9 mouse cellular contexts compared by ENCODE assay signal in the genomic region with DNA sequence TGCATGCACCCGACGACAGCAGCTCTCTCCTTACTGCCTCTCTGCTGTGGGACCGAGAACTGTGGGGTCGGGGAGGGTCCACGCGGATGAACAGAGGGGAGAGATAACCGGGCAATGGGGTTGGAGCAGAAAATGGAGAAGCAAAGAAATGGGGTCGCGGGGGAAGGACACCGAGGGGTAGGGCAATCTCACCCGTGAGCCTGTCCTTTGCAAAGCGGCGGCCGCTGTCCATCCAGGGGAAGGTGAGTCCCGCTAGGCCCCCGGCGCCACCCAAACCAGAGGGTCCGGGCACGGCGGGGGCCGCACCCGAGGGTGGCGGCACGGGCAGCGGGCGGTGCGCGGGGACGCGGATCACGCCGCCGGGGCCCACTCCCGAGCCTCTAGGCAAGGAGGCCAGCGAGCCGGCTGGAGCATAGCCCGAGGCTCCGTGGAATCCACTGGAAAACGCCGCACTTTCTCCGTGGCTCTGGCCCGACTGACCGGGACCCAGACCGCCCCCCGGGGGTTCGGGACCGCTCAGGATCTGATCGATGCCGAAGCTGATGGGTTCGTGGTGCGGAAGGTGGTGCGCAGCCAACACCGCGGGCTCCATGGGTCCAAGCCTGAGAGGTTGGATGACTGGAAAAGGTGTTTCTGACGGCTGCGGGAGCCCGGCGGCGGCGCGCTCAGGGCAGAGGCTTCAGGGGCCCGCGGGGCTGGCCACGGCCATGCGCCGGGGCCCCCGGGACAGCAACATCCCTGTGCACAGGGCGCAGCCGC. TPM values are rescaled to one million over a fixed set of nuclear protein-coding genes. Genes with fewer than 3 reads are reported as not detected.
DNase-seq lines count a peak whose midpoint lies in the region; ATAC-seq and TF ChIP-seq lines count a peak whose summit lies in the region.
"Had no signal": no experiment of that assay in that cellular context is flagged by ENCODE, and none has a peak within 500 bp of the region (broad histone marks: within the 10 kb centered on the region; RNA-seq: fewer than 3 reads in every experiment).

No protein-coding gene starts in this region.

- no peak for DNase-seq in kidney, adult 11 months
- DNase-seq in hindbrain, postnatal 0 days (ENCODE audit: low spot score): no peak
- no peak for DNase-seq in midbrain, postnatal 0 days (ENCODE audit: low spot score)
- DNase-seq in urinary bladder, postnatal 14 days (ENCODE audit: low spot score): no peak
- no peak for DNase-seq in right cerebral cortex, postnatal 14 days
- DNase-seq in left cerebral cortex, adult 11 months (ENCODE audit: low spot score): no peak

- no peak overlapping the region for H3K27ac ChIP-seq in kidney, embryonic 15.5 days
- no peak overlapping the region for H3K27ac ChIP-seq in embryonic facial prominence, embryonic 13.5 days
- H3K27ac ChIP-seq in hindbrain, postnatal 0 days: no peak overlapping the region
- H3K27ac ChIP-seq in midbrain, postnatal 0 days (ENCODE audit: low read depth, low read length): no peak overlapping the region
- H3K27ac ChIP-seq: macrophage had no signal

- TF ChIP-seq CTCF in hindbrain, postnatal 0 days (IDR thresholded peaks at IDR 0.05; ENCODE audit: low read depth): no peak
- TF ChIP-seq CTCF in midbrain, postnatal 0 days (IDR thresholded peaks at IDR 0.05): no peak

- under 1% methylated on average over 62 of the region's 69 CpGs for WGBS in kidney, embryonic 15.5 days
- under 1% methylated on average over 66 of the region's 69 CpGs for whole genome bisulfite sequencing in embryonic facial prominence, embryonic 13.5 days
- WGBS in hindbrain, postnatal 0 days: under 1% methylated on average over 61 of the region's 69 CpGs
- WGBS in midbrain, postnatal 0 days: 2% methylated on average over 69 of the region's 69 CpGs

- H3K27me3 ChIP-seq in kidney, embryonic 15.5 days: peaks cover 99% of the 10 kb centered on the region
- H3K27me3 ChIP-seq in embryonic facial prominence, embryonic 13.5 days: peaks cover 99% of the 10 kb centered on the region
- peaks cover 89% of the 10 kb centered on the region for H3K27me3 ChIP-seq in hindbrain, postnatal 0 days (ENCODE audit: insufficient read depth, low read length)
- peaks cover 87% of the 10 kb centered on the region for H3K27me3 ChIP-seq in midbrain, postnatal 0 days (ENCODE audit: insufficient read depth, low read length)

- H3K4me3 ChIP-seq in kidney, embryonic 15.5 days (replicated peaks): peak overlapping the region; percentile 41
- peak overlapping the region; percentile 33 for H3K4me3 ChIP-seq in embryonic facial prominence, embryonic 13.5 days
- peak overlapping the region; percentile 1; the same call in 1 of the 2 replicates for H3K4me3 ChIP-seq in hindbrain, postnatal 0 days (ENCODE audit: low read length)
- H3K4me3 ChIP-seq in midbrain, postnatal 0 days (ENCODE audit: low read depth, low read length): 0 out of 2 replicates have a peak overlapping the region, but pooled peaks have one; percentile 1

- no peaks in the 10 kb centered on the region for H3K9me3 ChIP-seq in kidney, embryonic 15.5 days (replicated peaks)
- no peaks in the 10 kb centered on the region for H3K9me3 ChIP-seq in embryonic facial prominence, embryonic 13.5 days
- H3K9me3 ChIP-seq in hindbrain, postnatal 0 days (ENCODE audit: low read length): no peaks in the 10 kb centered on the region
- H3K9me3 ChIP-seq in midbrain, postnatal 0 days (ENCODE audit: low read length): no peaks in the 10 kb centered on the region

- no peak overlapping the region for H3K9ac ChIP-seq in kidney, embryonic 15.5 days
- 0 out of 2 replicates have a peak overlapping the region, but pooled peaks have one; percentile 27 for H3K9ac ChIP-seq in embryonic facial prominence, embryonic 13.5 days
- H3K9ac ChIP-seq in hindbrain, postnatal 0 days (replicated peaks; ENCODE audit: low read length): no peak overlapping the region
- H3K9ac ChIP-seq in midbrain, postnatal 0 days (replicated peaks; ENCODE audit: low read length, poor library complexity, severe bottlenecking): no peak overlapping the region

- no peaks in the 10 kb centered on the region for H3K36me3 ChIP-seq in kidney, embryonic 15.5 days
- H3K36me3 ChIP-seq in embryonic facial prominence, embryonic 13.5 days: no peaks in the 10 kb centered on the region
- no peaks in the 10 kb centered on the region for H3K36me3 ChIP-seq in hindbrain, postnatal 0 days (ENCODE audit: insufficient read depth, low read length)
- no peaks in the 10 kb centered on the region for H3K36me3 ChIP-seq in midbrain, postnatal 0 days (ENCODE audit: insufficient read depth, low read length)

- peak overlapping the region; percentile 62 for H3K4me2 ChIP-seq in kidney, embryonic 15.5 days
- H3K4me2 ChIP-seq in embryonic facial prominence, embryonic 13.5 days: peak overlapping the region; percentile 54
- no peak overlapping the region; the same call in 1 of the 2 replicates for H3K4me2 ChIP-seq in hindbrain, postnatal 0 days (ENCODE audit: low read depth, low read length)
- H3K4me2 ChIP-seq in midbrain, postnatal 0 days (ENCODE audit: low read depth, low read length, poor library complexity, severe bottlenecking): no peak overlapping the region

- peak; percentile 37; the same call in 1 of the 2 replicates for ATAC-seq in kidney, embryonic 15.5 days (replicated peaks; ENCODE audit: low FRiP score)
- no peak; the same call in 1 of the 2 replicates for ATAC-seq in embryonic facial prominence, embryonic 13.5 days (ENCODE audit: insufficient number of reproducible peaks, insufficient read depth, low FRiP score, low TSS enrichment, low read depth)
- ATAC-seq in hindbrain, postnatal 0 days: no peak
- no peak for ATAC-seq in midbrain, postnatal 0 days (ENCODE audit: low FRiP score)

- H3K4me1 ChIP-seq in kidney, embryonic 15.5 days: peaks cover 33% of the 10 kb centered on the region
- H3K4me1 ChIP-seq in embryonic facial prominence, embryonic 13.5 days: peaks cover 35% of the 10 kb centered on the region
- H3K4me1 ChIP-seq in hindbrain, postnatal 0 days (ENCODE audit: insufficient read depth, low read length): no peaks in the 10 kb centered on the region
- peaks cover 3% of the 10 kb centered on the region; the same call in 1 of the 2 replicates for H3K4me1 ChIP-seq in midbrain, postnatal 0 days (ENCODE audit: insufficient read depth, low read length)

RNA-seq across cellular contexts. Expression of gene Tlx2, which starts 0.4 kb away (rescaled TPM):
- polyA plus RNA-seq in kidney, embryonic 15.5 days (2015; fragmentation: Nextera tagmentation; extraction: Ambion mirVana): 0.69 and 3.6 TPM in 2 replicates
- polyA plus RNA-seq in embryonic facial prominence, embryonic 13.5 days (2015; fragmentation: Nextera tagmentation; extraction: Ambion mirVana): 0.31 and 0.67 TPM in 2 replicates
- total RNA-seq in hindbrain, postnatal 0 days (2014; rRNA removed): 0.54 TPM in 1 of 2 replicates, not detected in the other
- not detected in 2 replicates for polyA plus RNA-seq in hindbrain, postnatal 0 days (2015; fragmentation: Nextera tagmentation; extraction: Ambion mirVana)
- not detected in 2 replicates for total RNA-seq in midbrain, postnatal 0 days (2014; rRNA removed)
- polyA plus RNA-seq in midbrain, postnatal 0 days (2015; fragmentation: Nextera tagmentation; extraction: Ambion mirVana): not detected in 2 replicates
- polyA plus RNA-seq: macrophage had no signal

RNA-seq across cellular contexts. Expression of gene Pcgf1, which starts 8.0 kb away (rescaled TPM):
- polyA plus RNA-seq in kidney, embryonic 15.5 days (2015; fragmentation: Nextera tagmentation; extraction: Ambion mirVana): 36.5 and 37.8 TPM in 2 replicates
- polyA plus RNA-seq in embryonic facial prominence, embryonic 13.5 days (2015; fragmentation: Nextera tagmentation; extraction: Ambion mirVana): 44.3 and 47.5 TPM in 2 replicates
- total RNA-seq in hindbrain, postnatal 0 days (2014; rRNA removed): 11.0 and 16.4 TPM in 2 replicates
- polyA plus RNA-seq in hindbrain, postnatal 0 days (2015; fragmentation: Nextera tagmentation; extraction: Ambion mirVana): 27.8 and 29.1 TPM in 2 replicates
- 11.8 and 20.4 TPM in 2 replicates for total RNA-seq in midbrain, postnatal 0 days (2014; rRNA removed)
- 30.4 and 35.5 TPM in 2 replicates for polyA plus RNA-seq in midbrain, postnatal 0 days (2015; fragmentation: Nextera tagmentation; extraction: Ambion mirVana)

RNA-seq across cellular contexts. Expression of gene Dqx1, which starts 12.0 kb away (rescaled TPM):
- polyA plus RNA-seq in kidney, embryonic 15.5 days (2015; fragmentation: Nextera tagmentation; extraction: Ambion mirVana): 3.1 and 4.0 TPM in 2 replicates
- polyA plus RNA-seq in embryonic facial prominence, embryonic 13.5 days (2015; fragmentation: Nextera tagmentation; extraction: Ambion mirVana): 1.3 TPM in 2 replicates
- 0.50 TPM in 1 of 2 replicates, not detected in the other for total RNA-seq in hindbrain, postnatal 0 days (2014; rRNA removed)
- 0.36 and 0.42 TPM in 2 replicates for polyA plus RNA-seq in hindbrain, postnatal 0 days (2015; fragmentation: Nextera tagmentation; extraction: Ambion mirVana)
- total RNA-seq in midbrain, postnatal 0 days (2014; rRNA removed): 0.09 and 0.11 TPM in 2 replicates
- 0.30 and 0.32 TPM in 2 replicates for polyA plus RNA-seq in midbrain, postnatal 0 days (2015; fragmentation: Nextera tagmentation; extraction: Ambion mirVana)

RNA-seq across cellular contexts. Expression of gene Htra2, which starts 14.6 kb away (rescaled TPM):
- 83.9 and 87.5 TPM in 2 replicates for polyA plus RNA-seq in kidney, embryonic 15.5 days (2015; fragmentation: Nextera tagmentation; extraction: Ambion mirVana)
- 72.6 and 75.4 TPM in 2 replicates for polyA plus RNA-seq in embryonic facial prominence, embryonic 13.5 days (2015; fragmentation: Nextera tagmentation; extraction: Ambion mirVana)
- 48.4 and 54.2 TPM in 2 replicates for total RNA-seq in hindbrain, postnatal 0 days (2014; rRNA removed)
- 82.9 and 88.2 TPM in 2 replicates for polyA plus RNA-seq in hindbrain, postnatal 0 days (2015; fragmentation: Nextera tagmentation; extraction: Ambion mirVana)
- 45.4 and 56.5 TPM in 2 replicates for total RNA-seq in midbrain, postnatal 0 days (2014; rRNA removed)
- polyA plus RNA-seq in midbrain, postnatal 0 days (2015; fragmentation: Nextera tagmentation; extraction: Ambion mirVana): 87.8 and 93.4 TPM in 2 replicates

RNA-seq across cellular contexts. Expression of gene Aup1, which starts 15.3 kb away (rescaled TPM):
- 196 and 221 TPM in 2 replicates for polyA plus RNA-seq in kidney, embryonic 15.5 days (2015; fragmentation: Nextera tagmentation; extraction: Ambion mirVana)
- polyA plus RNA-seq in embryonic facial prominence, embryonic 13.5 days (2015; fragmentation: Nextera tagmentation; extraction: Ambion mirVana): 177 and 206 TPM in 2 replicates
- 185 and 219 TPM in 2 replicates for total RNA-seq in hindbrain, postnatal 0 days (2014; rRNA removed)
- 136 and 148 TPM in 2 replicates for polyA plus RNA-seq in hindbrain, postnatal 0 days (2015; fragmentation: Nextera tagmentation; extraction: Ambion mirVana)
- 180 and 190 TPM in 2 replicates for total RNA-seq in midbrain, postnatal 0 days (2014; rRNA removed)
- 130 and 155 TPM in 2 replicates for polyA plus RNA-seq in midbrain, postnatal 0 days (2015; fragmentation: Nextera tagmentation; extraction: Ambion mirVana)

Comparison
In these comparisons a context has a peak if more than half of its experiments do, and no peak if none do; other contexts are left out.
1. H3K4me2 ChIP-seq: peak in kidney, embryonic 15.5 days (single experiment) and embryonic facial prominence, embryonic 13.5 days (single experiment); none in hindbrain, postnatal 0 days (single experiment) and midbrain, postnatal 0 days (single experiment).
2. Peak in every context shown above with its lines, with median percentiles within 50 percentile points of each other: H3K4me3 ChIP-seq.